Mouse (Mus musculus): ENCODE results near the gene 2310057N15Rik.
"Not testable (repeated sequence)": the region's sequence is repeated elsewhere in the genome, so short reads cannot be mapped to it uniquely, and the experiment has no call there.

2310057N15Rik gene

DNA sequence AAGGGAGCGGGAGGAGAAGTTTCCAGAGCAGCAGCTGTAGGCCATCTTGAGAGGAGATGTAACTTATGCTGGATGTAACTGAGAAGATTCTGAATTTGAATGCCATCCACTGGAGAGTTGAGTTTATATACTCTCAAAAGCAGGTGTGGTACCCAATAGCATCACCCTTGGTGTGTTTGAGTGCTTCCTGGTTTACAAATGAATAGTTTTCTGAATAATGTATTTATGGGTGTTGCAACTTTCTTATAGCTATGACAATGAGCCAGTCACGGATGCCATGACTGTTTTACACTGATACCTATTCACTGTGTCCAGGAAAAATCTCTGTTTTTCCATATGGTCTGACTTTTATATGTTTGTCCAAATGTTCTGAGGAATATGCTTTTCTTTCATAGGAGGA, at the start of gene 2310057N15Rik:
Gene 2310057N15Rik, minus strand, starts transcription at position 101 of the 400 bp plus-strand sequence.
- no peak for DNase-seq (ENCODE audit: low spot score in 2 of 2)

DNA sequence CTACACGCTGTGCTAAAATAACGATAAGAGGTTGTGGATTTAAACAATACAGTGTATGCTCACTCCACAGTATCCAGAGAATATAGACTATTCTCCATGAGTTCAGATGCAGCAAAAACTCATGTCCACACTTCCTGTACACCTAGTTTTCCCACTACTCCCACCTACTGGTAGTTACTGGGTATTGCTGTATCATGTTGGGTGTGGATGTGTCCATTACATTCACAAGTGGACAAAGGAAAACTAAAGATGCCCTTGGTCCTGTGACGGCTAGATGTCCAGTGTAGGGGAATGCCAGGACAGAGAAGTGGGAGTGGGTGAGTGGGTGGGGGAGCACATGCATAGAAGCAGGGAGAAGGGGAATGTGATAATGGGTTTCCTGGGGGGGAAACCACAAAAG, 49.7 kb upstream of the 2310057N15Rik start:
- DNase-seq (ENCODE audit: low spot score in 2 of 2): no peak

DNA sequence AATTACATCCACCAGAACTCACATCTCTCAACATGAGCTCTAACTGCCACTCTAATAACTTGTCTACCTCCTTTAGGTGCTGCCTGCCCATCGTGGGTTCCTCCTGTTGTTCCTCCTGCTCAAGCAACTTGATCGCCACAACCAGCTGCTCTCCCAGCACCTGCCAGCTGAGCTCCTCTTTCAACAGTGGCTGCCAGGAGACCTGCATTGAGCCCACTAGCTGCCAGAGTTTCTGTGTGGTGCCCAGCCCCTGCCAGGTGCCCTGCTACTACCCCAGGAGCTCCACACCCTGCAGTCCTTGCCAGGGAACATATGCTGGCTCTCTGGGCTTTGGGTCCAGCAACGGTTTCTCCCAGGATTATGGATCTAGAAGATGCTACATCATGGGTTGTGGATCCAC, 46.1 kb upstream of the 2310057N15Rik start, which contains the start of gene Krtap15:
Gene Krtap15, plus strand, starts transcription at position 150 of the 400 bp plus-strand sequence.
- DNase-seq (ENCODE audit: low spot score in 2 of 2): no peak

DNA sequence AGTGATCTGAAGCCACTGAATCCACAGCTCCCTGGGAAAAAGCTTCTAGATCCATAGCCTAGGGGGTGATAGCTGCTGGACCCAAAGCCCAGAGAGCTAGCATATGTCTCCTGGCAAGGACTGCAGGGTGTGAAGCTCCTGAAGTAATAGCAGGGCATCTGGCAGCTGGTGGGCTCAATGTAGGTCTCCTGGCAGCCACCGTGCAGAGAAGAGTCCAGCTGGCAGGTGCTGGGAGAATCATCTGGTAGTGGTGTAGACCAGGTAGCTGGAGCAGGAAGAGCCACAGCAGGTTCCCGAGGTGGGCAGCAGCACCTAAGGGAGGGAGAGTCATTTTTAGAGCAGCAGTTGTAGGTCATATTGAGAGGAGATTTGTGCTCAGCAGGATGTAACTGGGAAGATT, 37.8 kb upstream of the 2310057N15Rik start, which contains the start of gene Gm20741:
Gene Gm20741, minus strand, starts transcription at position 394 of the 400 bp plus-strand sequence.
- DNase-seq (ENCODE audit: low spot score in 2 of 2): no peak

DNA sequence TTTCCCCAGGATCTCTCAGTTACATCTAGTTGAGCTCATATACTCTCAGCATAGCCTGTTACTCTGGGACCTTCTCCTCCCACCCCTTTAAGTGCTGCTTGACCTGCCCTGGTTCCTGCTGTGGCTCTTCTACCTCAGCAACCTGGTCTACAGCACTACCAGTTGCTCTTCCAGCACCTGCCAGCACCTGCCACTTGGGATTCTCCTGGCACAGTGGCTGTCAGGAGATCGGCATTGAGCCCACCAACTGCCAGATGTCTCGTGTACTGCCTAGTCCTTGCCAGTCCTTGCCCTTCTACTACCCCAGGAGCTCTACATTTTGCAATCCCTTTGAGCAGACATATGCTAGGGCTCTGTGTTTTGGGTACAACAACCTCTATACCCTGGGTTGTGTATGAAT, 12.8 kb upstream of the 2310057N15Rik start:
- DNase-seq (ENCODE audit: low spot score in 2 of 2): no peak

DNA sequence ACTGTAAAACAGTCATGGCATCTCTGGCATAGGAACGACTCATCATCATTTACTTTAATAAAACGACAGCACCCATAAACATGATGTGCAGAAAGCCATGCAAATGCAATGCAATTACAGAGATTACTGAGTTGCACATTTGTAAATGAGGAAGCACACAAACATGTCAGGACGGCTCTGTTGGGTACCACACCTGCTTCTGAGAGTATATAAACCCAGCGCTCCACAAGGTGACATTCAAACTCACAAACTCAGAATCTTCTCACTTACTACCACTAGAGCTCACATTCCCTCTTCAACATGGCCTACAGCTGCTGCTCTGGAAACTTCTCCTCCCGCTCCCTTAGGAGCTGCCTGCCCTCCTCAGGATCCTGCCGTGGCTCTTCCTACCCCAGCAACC, 3.6 kb upstream of the 2310057N15Rik start, which contains the start of gene Gm5965:
Gene Gm5965, plus strand, starts transcription at position 301 of the 400 bp plus-strand sequence.
- no peak for DNase-seq (ENCODE audit: low spot score in 2 of 2)

DNA sequence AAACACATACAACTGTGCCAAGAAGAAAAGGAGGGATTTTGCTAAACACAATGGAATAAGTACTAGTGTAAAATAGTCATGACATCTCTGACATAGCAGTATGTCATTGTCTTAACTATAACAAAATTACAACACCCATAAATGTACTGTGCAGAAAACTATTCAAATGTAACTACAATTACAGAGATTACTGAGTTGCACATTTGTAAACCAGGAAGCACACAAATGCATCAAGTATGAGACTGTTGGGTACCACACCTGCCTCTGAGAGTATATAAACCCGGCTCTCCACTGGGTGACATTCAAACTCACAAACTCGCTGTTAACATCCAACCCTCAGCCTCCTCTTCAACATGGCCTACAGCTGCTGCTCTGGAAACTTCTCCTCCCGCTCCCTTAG, 15.5 kb downstream of the 2310057N15Rik start, which contains the start of gene 2310034C09Rik:
Gene 2310034C09Rik, plus strand, starts transcription at position 301 of the 400 bp plus-strand sequence.
- DNase-seq (ENCODE audit: low spot score in 2 of 2): not testable (repeated sequence)

DNA sequence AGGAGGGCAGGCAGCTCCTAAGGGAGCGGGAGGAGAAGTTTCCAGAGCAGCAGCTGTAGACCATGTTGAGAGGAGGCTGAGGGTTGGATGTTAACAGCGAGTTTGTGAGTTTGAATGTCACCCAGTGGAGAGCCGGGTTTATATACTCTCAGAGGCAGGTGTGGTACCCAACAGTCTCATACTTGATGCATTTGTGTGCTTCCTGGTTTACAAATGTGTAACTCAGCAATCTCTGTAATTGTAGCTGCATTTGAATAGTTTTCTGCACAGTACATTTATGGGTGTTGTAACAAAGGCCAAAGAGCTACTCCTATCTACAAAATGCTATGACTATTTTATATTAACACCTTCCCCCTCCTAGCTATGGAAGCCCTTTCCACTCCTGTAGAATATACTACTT, 22.5 kb downstream of the 2310057N15Rik start, which contains the start of gene Krtap13:
Gene Krtap13, minus strand, starts transcription at position 101 of the 400 bp plus-strand sequence.
- not testable (repeated sequence) for DNase-seq (ENCODE audit: low spot score in 2 of 2)

DNA sequence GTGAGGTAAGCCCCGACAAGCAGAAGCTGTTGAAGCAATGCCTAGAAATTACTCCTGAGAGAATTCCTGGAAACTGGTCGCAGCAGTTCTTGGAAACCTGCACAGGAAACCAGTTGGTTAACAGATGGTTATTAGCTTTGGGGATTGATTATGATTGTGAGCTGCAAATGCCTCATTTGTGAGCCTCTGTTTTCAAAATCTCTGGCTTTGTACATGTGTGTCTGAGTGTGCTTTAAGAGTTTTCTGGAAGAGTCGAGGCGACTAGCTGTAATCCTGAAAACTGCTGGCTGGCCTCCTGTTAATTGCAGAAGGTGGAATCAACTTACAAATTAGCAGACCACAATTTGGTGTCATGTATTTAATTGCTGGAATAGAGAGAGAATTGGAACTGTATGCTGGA, 26.1 kb downstream of the 2310057N15Rik start:
- DNase-seq (ENCODE audit: low spot score in 2 of 2): no peak

DNA sequence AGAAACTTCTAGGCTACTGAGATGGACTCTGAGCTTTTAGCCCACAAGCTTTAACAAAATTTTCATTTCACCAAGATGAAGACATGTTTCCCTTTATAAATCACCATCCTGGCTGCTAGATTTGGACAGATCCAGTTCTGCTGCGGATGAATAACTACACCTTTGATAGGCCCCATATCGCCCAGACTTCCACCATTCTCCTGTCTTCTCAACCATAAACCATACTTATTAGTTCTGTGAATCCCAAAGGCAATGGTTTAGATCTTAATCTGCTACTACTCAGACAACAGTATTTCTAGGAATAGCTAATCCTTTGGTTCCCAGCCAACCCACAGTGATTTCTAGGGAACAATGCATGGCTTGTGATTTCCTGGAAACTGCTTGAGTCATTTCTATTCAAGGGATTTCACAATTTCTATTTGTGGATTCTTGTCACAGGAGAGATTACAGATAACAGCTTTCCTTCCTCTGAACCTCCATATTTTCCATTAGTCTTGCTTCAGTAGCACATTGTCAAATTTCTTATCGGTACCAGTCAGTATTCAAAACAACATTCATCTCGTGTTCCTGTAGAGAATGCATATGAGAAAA, 29.2 kb downstream of the 2310057N15Rik start:
- no peak for DNase-seq (ENCODE audit: low spot score in 2 of 2)

DNA sequence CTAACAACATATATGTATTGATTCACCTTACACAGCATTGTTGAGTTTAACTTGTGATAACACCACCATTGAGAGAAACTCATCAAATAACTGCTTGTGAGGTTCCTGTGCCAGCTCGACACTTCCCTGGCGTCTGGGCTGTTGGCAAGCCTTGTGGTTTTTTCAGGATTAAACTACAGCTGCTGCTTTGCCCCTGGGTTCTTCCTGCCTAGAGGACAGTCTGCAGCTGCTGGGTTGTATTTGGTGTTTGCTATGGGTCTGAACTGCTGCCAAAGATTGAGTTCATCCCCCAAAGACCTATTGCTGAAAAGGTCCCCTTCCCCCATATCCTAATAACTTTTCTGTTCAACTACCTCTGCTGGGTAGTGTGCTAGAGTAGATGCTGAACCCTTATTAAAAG, 38.6 kb downstream of the 2310057N15Rik start:
- DNase-seq (ENCODE audit: low spot score in 2 of 2): no peak

DNA sequence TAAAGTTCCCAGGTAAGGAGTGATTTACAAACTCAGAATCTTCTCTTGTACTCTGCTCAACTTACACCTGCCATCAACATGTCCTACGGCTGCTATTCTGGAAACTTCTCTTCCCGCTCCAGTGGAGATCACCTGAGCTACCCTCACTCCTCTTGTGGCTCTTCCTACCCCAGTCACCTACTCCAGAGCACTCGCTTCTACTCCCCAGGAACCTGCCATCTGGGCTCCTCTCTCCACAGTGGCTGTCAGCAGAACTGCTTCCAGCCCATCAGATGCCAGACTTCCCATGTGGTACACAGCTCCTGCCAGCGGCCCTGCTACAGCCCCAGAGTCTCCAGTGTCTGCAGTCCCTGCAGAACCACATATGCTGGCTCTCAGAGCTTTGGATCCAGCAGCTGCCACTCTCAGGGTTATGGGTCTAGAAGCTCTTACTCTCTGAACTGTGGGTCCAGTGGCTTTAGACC, 45.2 kb downstream of the 2310057N15Rik start, which contains the start of gene Krtap13-1:
Gene Krtap13-1, plus strand, starts transcription at position 51 of the 464 bp plus-strand sequence.
- no peak for DNase-seq (ENCODE audit: low spot score in 2 of 2)

Data from urinary bladder, adult 18-20 months (tissue).